Mouse (Mus musculus) neural tube, embryonic 11.5 days (tissue): ENCODE measurements around the gene Nhlrc2. TPM values are rescaled to one million over a fixed set of nuclear protein-coding genes. Genes with fewer than 3 reads are reported as not detected.

Experiments used
- ATAC-seq: fragments of 200-750 bp; cut with Nextera tagmentation; 2 replicates; pipeline ENCODE4 v1.8.0; 2017; ENCODE audit warnings: moderate number of reproducible peaks, mild to moderate bottlenecking, moderate TSS enrichment, moderate library complexity; ENCODE audit not compliant: insufficient read depth, low FRiP score, low TSS enrichment
- DNase-seq: peaks from one replicate; pipeline ENCODE4 v3.0.0-alpha.2; 2015; ENCODE audit warnings: low spot score
- H3K27ac ChIP-seq: fragments of 300-500 bp; sonication (generic); 2 replicates; pipeline ENCODE4 v1.5.1; 2014; ENCODE audit warnings: low read depth, mild to moderate bottlenecking, low read length
- H3K27me3 ChIP-seq: fragments of 300-500 bp; sonication (generic); 2 replicates; pipeline ENCODE4 v1.6.1; 2014; ENCODE audit warnings: mild to moderate bottlenecking, low read length, mixed read lengths; ENCODE audit not compliant: control insufficient read depth, insufficient read depth
- H3K36me3 ChIP-seq: fragments of 300-500 bp; sonication (generic); 2 replicates; pipeline ENCODE4 v1.6.1; 2014; ENCODE audit warnings: mild to moderate bottlenecking, low read length, moderate library complexity, mixed read lengths; ENCODE audit not compliant: control insufficient read depth, insufficient read depth
- H3K4me1 ChIP-seq: fragments of 300-500 bp; sonication (generic); 2 replicates; pipeline ENCODE4 v1.6.1; 2014; ENCODE audit warnings: low read length, mixed read lengths; ENCODE audit not compliant: control insufficient read depth, insufficient read depth
- H3K4me2 ChIP-seq: fragments of 300-500 bp; sonication (generic); 2 replicates; pipeline ENCODE4 v1.6.1; 2014; ENCODE audit warnings: low read depth, mild to moderate bottlenecking, moderate library complexity
- H3K4me3 ChIP-seq: fragments of 300-500 bp; sonication (generic); 2 replicates; pipeline ENCODE4 v1.5.1; 2014; ENCODE audit warnings: low read depth, low read length
- H3K9ac ChIP-seq: fragments of 300-500 bp; sonication (generic); 2 replicates; pipeline ENCODE4 v1.6.1; 2014; ENCODE audit warnings: mild to moderate bottlenecking, low read length
- H3K9me3 ChIP-seq: fragments of 300-500 bp; sonication (generic); 2 replicates; pipeline ENCODE4 v1.6.1; 2016; ENCODE audit warnings: low read length; ENCODE audit not compliant: control insufficient read depth
- WGBS: fragments of 180-500 bp; shearing (Covaris S2); extraction: QIAGEN DNeasy Blood & Tissue Kit; methylation state at CpG from one replicate; pipeline ENCODE4 v1.1.7; 2014; 5-methylcytosine and 5-hydroxymethylcytosine counted together
- polyA plus RNA-seq: library from polyadenylated mRNA; unstranded; fragments of >200 nt; fragmentation: Nextera tagmentation; extraction: Ambion mirVana; gene quantifications from 2 replicates; pipeline ENCODE4 v1.2.1, GENCODE M21; 2014

Gene Nhlrc2
- polyA plus RNA-seq, 1 experiment from 2014 or later = 13.9 TPM

DNA sequence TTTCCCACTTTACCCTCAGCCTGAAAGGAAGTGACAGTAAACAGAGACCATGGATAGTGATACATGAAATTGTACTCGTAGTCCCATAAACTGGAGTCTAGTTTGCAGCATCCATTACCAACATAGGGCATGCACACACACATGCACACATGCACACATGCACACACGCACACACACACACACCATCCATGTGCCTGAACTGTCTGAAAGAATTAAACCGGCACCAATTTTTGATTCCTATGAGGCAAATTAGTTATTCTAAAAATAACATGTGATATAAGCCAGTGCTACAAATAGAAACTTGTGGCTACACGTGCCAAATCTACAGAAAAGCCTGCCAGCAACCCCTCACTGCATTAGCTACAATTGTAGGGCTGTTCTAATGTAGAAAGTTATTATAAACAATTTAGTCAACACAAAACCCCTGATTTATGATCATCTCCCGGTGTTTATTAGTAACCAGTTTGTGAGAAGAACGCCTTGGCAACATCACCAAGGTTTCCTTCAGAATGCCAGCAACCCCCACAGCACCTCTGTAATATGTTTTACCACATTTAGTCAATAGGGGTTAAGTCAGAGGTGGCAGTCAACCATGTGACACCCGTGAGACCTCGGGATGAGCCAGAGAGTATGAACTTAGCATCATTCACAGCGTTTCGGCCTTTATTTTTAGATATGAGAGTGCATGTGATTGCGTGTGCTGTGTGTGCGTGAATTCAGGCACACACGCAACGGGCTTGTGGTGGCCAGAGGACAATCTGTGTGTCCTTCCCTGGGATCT lies 14.6 kb upstream of the Nhlrc2 start:
- H3K27me3 ChIP-seq = no peaks in the 10 kb centered on the region
- H3K9me3 ChIP-seq = no peaks in the 10 kb centered on the region
- 91% methylated on average over 14 of the region's 14 CpGs for WGBS
- H3K4me1 ChIP-seq = no peaks in the 10 kb centered on the region
- no peak overlapping the region for H3K4me3 ChIP-seq
- DNase-seq (no peak), ATAC-seq (no peak)
- 0 out of 2 replicates have a peak overlapping the region, but pooled peaks have one; percentile 20 for H3K27ac ChIP-seq
- H3K36me3 ChIP-seq = no peaks in the 10 kb centered on the region; the same call in 1 of the 2 replicates
- no peak overlapping the region for H3K4me2 ChIP-seq
- H3K9ac ChIP-seq = no peak overlapping the region

GRCm38 (mm10) chr19:56534337-56534736 lies 13.7 kb upstream of the Nhlrc2 start:
- Histone ChIP-seq H3K9me3 (no peaks in the 10 kb centered on the region), H3K27me3 (no peaks in the 10 kb centered on the region), H3K27ac (no peak overlapping the region), H3K9ac (no peak overlapping the region), H3K4me3 (no peak overlapping the region), H3K4me1 (no peaks in the 10 kb centered on the region), H3K4me2 (no peak overlapping the region), H3K36me3 (no peaks in the 10 kb centered on the region; the same call in 1 of the 2 replicates)
- ATAC-seq = no peak
- 87% methylated on average over 3 of the region's 3 CpGs for WGBS
- no peak for DNase-seq

DNA sequence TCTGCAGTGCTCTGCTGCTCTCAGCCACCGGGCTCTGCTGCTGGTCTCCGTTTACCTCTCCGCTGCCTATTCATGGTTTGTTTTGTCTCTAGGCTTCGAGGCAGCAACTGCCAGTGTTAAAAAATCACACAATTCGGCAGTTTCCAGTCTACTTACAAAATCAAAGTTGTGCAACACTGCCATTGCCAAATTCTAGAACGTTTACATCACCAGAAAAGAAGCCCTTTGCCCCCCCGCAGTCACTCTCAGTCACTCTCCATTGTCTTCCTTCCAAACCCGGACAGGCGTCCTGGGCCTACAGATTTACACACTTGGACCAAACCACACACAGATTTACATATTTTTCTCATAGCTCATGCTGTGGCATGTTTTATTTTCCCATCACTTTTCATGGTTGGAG lies 13.0 kb upstream of the Nhlrc2 start:
- H3K27ac ChIP-seq = no peak overlapping the region
- H3K4me3 ChIP-seq = no peak overlapping the region
- H3K27me3 ChIP-seq = no peaks in the 10 kb centered on the region
- no peak overlapping the region for H3K9ac ChIP-seq
- no peak for ATAC-seq
- DNase-seq = no peak
- H3K4me2 ChIP-seq = no peak overlapping the region
- H3K4me1 ChIP-seq = no peaks in the 10 kb centered on the region
- no peaks in the 10 kb centered on the region; the same call in 1 of the 2 replicates for H3K36me3 ChIP-seq
- 81% methylated on average over 9 of the region's 9 CpGs for WGBS
- no peaks in the 10 kb centered on the region for H3K9me3 ChIP-seq

GRCm38 (mm10) chr19:56535765-56536164 lies 12.3 kb upstream of the Nhlrc2 start:
- WGBS = 93% methylated on average over 9 of the region's 9 CpGs
- Histone ChIP-seq H3K36me3 (no peaks in the 10 kb centered on the region; the same call in 1 of the 2 replicates), H3K9ac (no peak overlapping the region), H3K4me3 (no peak overlapping the region), H3K27me3 (no peaks in the 10 kb centered on the region), H3K9me3 (no peaks in the 10 kb centered on the region), H3K27ac (no peak overlapping the region), H3K4me2 (no peak overlapping the region), H3K4me1 (no peaks in the 10 kb centered on the region)
- ATAC-seq (no peak), DNase-seq (no peak)

GRCm38 (mm10) chr19:56543320-56543719 lies 4.7 kb upstream of the Nhlrc2 start:
- Histone ChIP-seq H3K9ac (no peak overlapping the region), H3K9me3 (no peaks in the 10 kb centered on the region), H3K4me1 (0 out of 2 replicates have a peak, but pooled peaks cover 3% of the 10 kb centered on the region), H3K4me3 (no peak overlapping the region), H3K4me2 (no peak overlapping the region), H3K36me3 (no peaks in the 10 kb centered on the region; the same call in 1 of the 2 replicates), H3K27me3 (no peaks in the 10 kb centered on the region), H3K27ac (no peak overlapping the region)
- no peak for DNase-seq
- ATAC-seq = no peak
- WGBS = 93% methylated on average over 12 of the region's 12 CpGs

DNA sequence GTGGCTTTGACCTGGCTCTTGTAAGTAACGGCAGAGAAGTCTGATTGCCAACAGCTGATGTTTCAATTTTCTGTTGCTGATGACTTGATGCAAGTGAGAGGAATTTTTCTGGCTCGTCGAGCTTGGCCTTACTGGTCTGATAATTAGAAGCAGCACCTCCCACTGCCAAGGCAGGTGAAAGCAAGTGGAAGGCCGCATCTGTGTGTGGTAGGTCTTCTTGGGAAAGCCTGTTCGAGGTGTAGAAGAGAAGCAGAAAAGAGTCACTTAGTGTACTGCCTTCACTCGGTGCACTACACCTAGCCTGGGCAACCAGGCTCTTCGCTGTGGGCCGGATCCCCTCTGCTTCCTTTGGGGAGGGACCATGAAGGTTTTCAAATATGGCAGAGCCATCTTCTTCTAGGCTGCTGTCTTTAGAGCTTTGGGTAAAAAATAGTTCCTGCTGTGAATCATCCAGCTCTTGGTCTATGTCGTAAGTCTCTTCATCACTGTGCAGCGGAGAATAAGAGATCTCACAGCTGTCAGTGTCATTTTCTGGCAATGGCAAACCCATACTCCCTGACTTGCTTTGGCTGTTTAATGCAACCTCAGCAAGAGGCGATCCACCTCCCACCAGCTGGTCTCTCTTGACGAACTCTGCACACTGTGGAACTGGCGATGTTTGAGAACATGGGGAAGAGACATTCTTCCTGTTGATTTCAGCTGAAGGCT lies 3.2 kb upstream of the Nhlrc2 start:
- no peaks in the 10 kb centered on the region for H3K27me3 ChIP-seq
- no peak overlapping the region for H3K27ac ChIP-seq
- no peaks in the 10 kb centered on the region; the same call in 1 of the 2 replicates for H3K36me3 ChIP-seq
- no peak overlapping the region for H3K4me2 ChIP-seq
- no peak overlapping the region for H3K4me3 ChIP-seq
- ATAC-seq (no peak), DNase-seq (no peak)
- no peak overlapping the region for H3K9ac ChIP-seq
- H3K9me3 ChIP-seq = no peaks in the 10 kb centered on the region
- WGBS = 96% methylated on average over 13 of the region's 13 CpGs
- H3K4me1 ChIP-seq = peaks cover 5% of the 10 kb centered on the region; the same call in 1 of the 2 replicates

GRCm38 (mm10) chr19:56546031-56546430 lies 2.0 kb upstream of the Nhlrc2 start:
- Histone ChIP-seq H3K36me3 (no peaks in the 10 kb centered on the region; the same call in 1 of the 2 replicates), H3K4me3 (no peak overlapping the region), H3K27me3 (no peaks in the 10 kb centered on the region), H3K9me3 (no peaks in the 10 kb centered on the region), H3K4me2 (no peak overlapping the region), H3K9ac (no peak overlapping the region), H3K4me1 (peaks cover 5% of the 10 kb centered on the region; the same call in 1 of the 2 replicates), H3K27ac (no peak overlapping the region)
- DNase-seq = no peak
- ATAC-seq = no peak

DNA sequence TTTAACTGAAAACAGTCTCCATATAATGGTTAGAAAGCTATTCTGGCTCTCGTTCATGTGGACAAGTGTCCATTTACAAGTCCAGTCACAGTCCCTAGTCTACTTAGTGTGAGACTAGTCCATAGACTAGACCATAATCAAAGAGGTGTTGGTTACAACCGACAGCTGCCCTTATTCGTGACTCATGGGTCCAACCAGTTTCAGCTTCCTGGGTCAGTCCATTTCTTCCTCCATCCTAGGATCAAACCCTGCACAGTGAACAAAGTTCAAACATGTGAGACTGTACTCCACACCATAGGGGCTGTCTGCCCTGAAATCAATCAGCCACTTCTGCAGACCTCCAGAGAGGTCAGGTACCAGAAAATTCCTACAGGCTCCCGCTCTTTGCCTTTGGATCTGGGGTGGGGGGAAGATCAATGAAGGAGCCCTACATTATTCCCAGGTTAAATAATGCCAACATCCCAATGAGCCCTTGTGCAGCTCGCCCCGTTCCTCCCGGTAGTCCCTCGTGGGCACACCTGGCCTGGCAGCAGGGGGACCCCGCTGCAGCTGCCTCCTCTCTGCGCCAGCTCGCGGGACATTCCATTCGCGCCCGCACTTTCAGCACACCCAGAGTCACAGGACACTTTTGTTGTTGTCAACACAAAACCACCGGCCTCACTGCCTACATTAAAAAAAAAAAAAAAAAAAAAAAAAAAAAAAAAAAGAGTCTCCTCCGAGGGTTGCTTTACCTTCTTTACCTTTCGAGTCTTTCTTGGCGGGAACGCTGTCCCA lies 418 bp upstream of the Nhlrc2 start, which contains the start of gene Dclre1a:
Gene Dclre1a, minus strand, starts transcription at position 767 of the 774 bp plus-strand sequence.
- Histone ChIP-seq H3K36me3 (no peaks in the 10 kb centered on the region; the same call in 1 of the 2 replicates), H3K27ac (peak within 1 kb of the TSS; percentile 95), H3K4me3 (peak within 1 kb of the TSS; percentile 89), H3K4me2 (peak within 1 kb of the TSS; percentile 48), H3K9me3 (no peaks in the 10 kb centered on the region), H3K27me3 (no peaks in the 10 kb centered on the region), H3K9ac (peak within 1 kb of the TSS; percentile 98), H3K4me1 (peaks cover 5% of the 10 kb centered on the region; the same call in 1 of the 2 replicates)
- DNase-seq = peak; percentile 75
- 10% methylated on average over 20 of the region's 20 CpGs for WGBS
- peak; percentile 69 for ATAC-seq
